Mouse (Mus musculus) cerebral cortex, adult 2 months (tissue): ENCODE results near the gene Ints6.

Source experiments
- WGBS: fragments of 180-500 bp; shearing (Covaris S2); methylation state at CpG from one replicate; pipeline ENCODE4 v1.1.7; 2018; 5-methylcytosine and 5-hydroxymethylcytosine counted together

Ints6 gene

GRCm38 (mm10) chr14:62761036-62761881, at the start of gene Ints6:
Gene Ints6, minus strand, starts transcription at chr14:62761169.
- under 1% methylated on average over 72 of the region's 72 CpGs for WGBS

GRCm38 (mm10) chr14:62808661-62809523, 47.9 kb upstream of the Ints6 start:
- 80% methylated on average over 7 of the region's 7 CpGs for WGBS

DNA sequence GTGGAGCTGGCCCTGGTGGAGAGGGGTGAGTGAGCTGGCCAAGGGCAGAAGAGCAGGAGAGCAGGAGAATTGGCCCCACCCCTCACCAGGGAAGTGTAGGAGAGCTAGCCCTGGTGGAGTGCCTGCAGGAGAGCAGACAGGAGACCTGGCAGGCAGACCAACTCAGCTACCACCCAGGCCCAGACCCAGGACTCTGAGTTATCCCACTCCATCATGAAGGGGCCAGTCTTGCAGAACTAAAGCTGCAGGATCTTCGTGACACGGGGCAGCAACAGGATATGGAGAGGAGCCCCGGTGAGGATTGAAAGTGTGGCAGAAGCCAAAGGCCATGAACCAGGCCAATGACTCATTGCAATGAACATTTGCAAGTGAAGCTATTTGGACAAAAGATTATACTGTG, 46.0 kb upstream of the Ints6 start:
- WGBS, result 76% methylated on average over 3 of the region's 3 CpGs

- 91% methylated on average over 5 of the region's 5 CpGs for WGBS
Observed at GRCm38 (mm10) chr14:62803204-62803603, 42.2 kb upstream of the Ints6 start.

- 45% methylated on average over 3 of the region's 3 CpGs for WGBS
Observed at GRCm38 (mm10) chr14:62800791-62801190, 39.8 kb upstream of the Ints6 start.

- WGBS, result 41% methylated on average over 4 of the region's 4 CpGs
Observed at GRCm38 (mm10) chr14:62798608-62799101, 37.7 kb upstream of the Ints6 start.

GRCm38 (mm10) chr14:62795719-62796118, 34.8 kb upstream of the Ints6 start:
- 87% methylated on average over 7 of the region's 7 CpGs for WGBS

- WGBS, result 85% methylated on average over 4 of the region's 4 CpGs
Observed at GRCm38 (mm10) chr14:62789282-62789681, 28.3 kb upstream of the Ints6 start.

DNA sequence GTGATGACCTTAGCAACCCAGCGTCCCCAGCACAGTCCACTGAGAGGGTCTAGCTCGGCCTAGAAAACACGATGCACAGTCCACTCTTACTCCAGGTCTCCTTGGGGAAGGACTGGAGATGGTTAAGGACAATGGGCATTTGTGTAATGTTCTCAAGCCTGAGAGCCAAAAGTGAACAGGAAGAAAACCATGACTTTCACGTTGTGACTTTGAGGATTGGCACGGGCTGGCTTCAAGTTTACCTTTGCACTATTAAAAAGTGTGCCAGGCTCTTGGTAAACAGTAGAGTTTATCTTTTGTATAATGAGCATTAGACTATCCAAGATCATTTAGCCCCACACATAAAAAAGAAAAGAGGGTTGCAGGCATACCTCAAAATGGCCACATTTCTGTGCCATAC, 22.0 kb upstream of the Ints6 start:
- 86% methylated on average over 5 of the region's 5 CpGs for WGBS

DNA sequence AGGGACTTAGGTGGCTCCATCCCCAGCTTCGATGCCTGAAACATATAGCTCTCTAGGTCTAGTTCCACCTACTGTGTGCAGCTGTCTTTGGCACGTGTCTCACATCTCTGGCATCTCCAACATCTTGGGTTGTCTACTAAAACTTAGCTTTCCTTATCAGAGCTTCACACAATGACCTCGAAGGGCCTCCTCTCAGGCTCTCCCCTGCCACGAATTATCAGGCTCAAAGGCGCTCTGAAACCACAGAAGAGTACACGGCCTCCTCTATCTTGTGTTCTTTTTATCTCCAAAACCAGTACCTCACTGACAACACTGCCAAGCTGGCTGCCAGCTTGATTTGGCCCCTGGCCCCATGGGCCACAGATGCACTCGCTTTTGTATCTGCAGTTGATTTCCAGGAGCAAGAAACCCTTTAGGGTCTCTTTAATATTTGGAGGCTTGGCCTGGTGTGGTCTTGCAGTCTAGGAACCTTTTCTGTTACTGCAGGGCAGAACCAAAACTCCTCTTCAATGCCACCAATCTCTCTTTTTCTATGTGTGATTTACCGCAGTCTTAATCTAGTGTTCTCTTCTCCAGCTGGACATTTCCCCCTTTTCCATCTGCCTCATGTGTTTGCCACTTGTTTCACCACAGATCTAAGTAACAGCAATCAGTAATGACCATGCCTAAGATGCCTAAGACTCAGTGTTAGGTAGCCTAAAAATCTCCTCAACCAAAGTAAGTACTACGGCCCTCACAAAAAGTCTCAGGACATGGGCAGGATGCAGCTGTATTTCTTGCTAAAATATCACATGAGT, 19.7 kb upstream of the Ints6 start:
- 91% methylated on average over 9 of the region's 9 CpGs for WGBS

- 80% methylated on average over 9 of the region's 9 CpGs for WGBS
Observed at GRCm38 (mm10) chr14:62778095-62778494, 17.1 kb upstream of the Ints6 start.

DNA sequence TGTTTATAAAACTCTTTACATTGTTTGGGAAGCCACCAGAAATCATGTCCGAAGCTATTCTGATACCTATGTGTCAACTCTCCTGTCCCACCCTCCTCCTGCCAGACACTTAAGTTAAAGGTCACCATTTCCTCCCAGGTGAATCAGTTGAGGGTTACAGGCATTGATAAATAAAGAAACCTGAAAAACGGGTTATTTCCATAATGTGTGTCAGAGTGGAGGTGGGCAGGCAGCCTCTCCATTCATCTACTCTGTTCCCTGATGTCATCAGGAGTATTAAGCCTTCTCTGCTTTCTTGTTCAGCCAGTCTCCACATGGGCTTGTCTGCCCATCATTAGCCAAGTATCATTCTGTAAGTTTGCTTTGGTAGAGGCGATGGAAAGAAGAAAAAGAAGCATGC, 14.1 kb upstream of the Ints6 start:
- WGBS, result 85% methylated on average over 3 of the region's 3 CpGs

- WGBS, result 95% methylated on average over 3 of the region's 3 CpGs
Observed at GRCm38 (mm10) chr14:62774246-62774645, 13.3 kb upstream of the Ints6 start.

GRCm38 (mm10) chr14:62773766-62774165, 12.8 kb upstream of the Ints6 start:
- 87% methylated on average over 6 of the region's 6 CpGs for WGBS

- 79% methylated on average over 2 of the region's 2 CpGs for WGBS
Observed at GRCm38 (mm10) chr14:62765398-62765797, 4.4 kb upstream of the Ints6 start.

GRCm38 (mm10) chr14:62764371-62764770, 3.4 kb upstream of the Ints6 start:
- WGBS, result 55% methylated on average over 5 of the region's 5 CpGs

DNA sequence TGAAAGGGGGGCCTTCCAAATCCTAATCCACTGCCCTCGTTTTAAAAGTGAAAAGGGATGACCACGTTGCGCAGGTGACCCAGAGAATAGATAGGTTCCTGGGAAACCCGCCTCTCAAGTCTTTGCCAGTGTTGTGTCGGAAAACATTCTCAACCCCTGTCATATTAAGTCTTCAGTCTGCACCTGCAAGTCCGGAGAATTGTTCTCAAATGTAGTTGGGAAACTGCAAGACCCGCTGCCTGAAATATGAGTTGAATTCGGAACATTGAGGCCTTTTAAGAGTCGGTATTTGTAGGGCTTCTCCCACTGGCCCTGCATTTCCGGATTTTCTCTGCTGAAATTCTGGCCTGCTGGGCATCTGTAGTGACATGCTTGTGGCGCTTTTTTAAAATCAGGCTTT, 974 bp upstream of the Ints6 start:
- 2% methylated on average over 11 of the region's 11 CpGs for WGBS

GRCm38 (mm10) chr14:62760321-62761035, 491 bp downstream of the Ints6 start:
- WGBS, result under 1% methylated on average over 67 of the region's 68 CpGs

DNA sequence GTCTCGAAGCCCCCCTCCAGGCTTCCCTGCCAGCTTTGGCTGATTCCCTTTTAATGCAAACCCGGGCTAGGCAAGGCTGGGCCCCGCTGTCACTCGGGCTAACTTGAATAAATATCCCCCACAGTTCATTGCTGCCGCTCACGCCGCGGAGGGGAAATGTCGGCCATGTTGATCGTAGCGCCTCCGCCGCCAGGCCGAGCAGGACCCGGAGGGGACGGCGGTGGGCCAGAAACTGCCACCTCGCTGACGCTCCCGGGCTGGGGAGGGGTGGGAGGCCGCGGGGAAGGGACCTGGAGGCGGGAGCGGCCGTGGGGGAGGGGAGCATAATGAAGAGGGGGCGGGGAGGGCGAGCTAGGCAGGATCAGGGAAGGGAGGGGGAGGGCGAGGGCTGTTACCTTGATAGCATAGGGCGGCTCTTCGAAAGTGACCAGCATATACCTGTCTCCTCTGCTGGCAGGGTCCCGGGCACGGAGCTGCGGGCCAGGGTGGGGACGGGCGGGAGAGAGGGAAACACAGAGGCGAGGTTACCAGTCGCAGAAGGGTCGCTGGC, 1.1 kb downstream of the Ints6 start:
- WGBS, result under 1% methylated on average over 36 of the region's 38 CpGs

DNA sequence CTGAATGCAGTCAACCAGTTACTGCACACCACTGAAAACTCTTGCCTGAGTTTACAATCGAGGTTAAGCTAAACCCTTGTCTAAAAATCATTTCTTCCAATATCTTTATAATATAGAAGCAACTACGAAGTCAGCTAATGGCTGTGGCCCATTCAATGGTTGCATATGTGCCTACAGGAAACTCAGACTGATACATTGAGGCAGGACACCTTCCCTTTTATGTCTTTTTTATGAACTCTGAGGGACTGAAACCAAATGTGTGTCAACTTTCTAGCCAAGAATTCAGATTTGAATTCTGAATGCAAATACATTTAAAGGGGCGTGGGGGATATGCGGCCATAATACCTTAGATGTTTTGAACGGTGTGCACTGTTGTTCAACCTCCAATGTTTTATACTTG, 2.3 kb downstream of the Ints6 start:
- WGBS, result 88% methylated on average over 5 of the region's 5 CpGs
